Mouse (Mus musculus) olfactory bulb, adult 2 months (tissue): Measurements from ENCODE around the gene Lmod1.

Source experiments
- CTCF ChIP-seq: fragments of 200-500 bp; IDR thresholded peaks from 2 replicates; pipeline ENCODE4 v1.5.1; 2012; ENCODE audit warnings: low read depth, mild to moderate bottlenecking, low read length, moderate library complexity; ENCODE audit not compliant: insufficient read depth
- POLR2A ChIP-seq: fragments of 200-500 bp; IDR thresholded peaks from 2 replicates; pipeline ENCODE4 v1.6.1; 2012; ENCODE audit warnings: mild to moderate bottlenecking, low read depth, low read length, moderate library complexity; ENCODE audit not compliant: insufficient read depth

GRCm38 (mm10) chr1:135361491-135361890, 36.9 kb downstream of the Lmod1 start:
- no peak for TF ChIP-seq CTCF
- no peak for TF ChIP-seq POLR2A
